ENCODE assay signal across 22 mouse cellular contexts in genomic region chr16:8781660-8782059, GRCm38 (mm10). TPM values are rescaled to one million over a fixed set of nuclear protein-coding genes. Genes with fewer than 3 reads are reported as not detected.
DNase-seq lines count a peak whose midpoint lies in the region; ATAC-seq and TF ChIP-seq lines count a peak whose summit lies in the region.
"Had no signal": no experiment of that assay in that cellular context is flagged by ENCODE, and none has a peak within 500 bp of the region (broad histone marks: within the 10 kb centered on the region; RNA-seq: fewer than 3 reads in every experiment).

No protein-coding gene starts in this region.

- no peak for ATAC-seq in liver, postnatal 0 days
- ATAC-seq in liver, embryonic 12.5 days: no peak
- ATAC-seq: forebrain, embryonic 16.5 days; hindbrain, embryonic 16.5 days; inflammation-experienced regulatory T-cells, adult 6 months had no signal

- no peak overlapping the region for H3K4me3 ChIP-seq in heart, adult 2 months
- H3K4me3 ChIP-seq in liver, postnatal 0 days (ENCODE audit: low read depth, low read length): no peak overlapping the region
- H3K4me3 ChIP-seq in liver, embryonic 12.5 days: no peak overlapping the region
- H3K4me3 ChIP-seq in ES-E14 (ENCODE audit: insufficient read depth in 1 of 2, low read depth in 1 of 2, low read length in 2 of 2, poor library complexity in 1 of 2, severe bottlenecking in 1 of 2): peak overlapping the region; percentile 79 to 97
- H3K4me3 ChIP-seq: embryonic facial prominence, embryonic 13.5 days; forebrain, embryonic 12.5 days; heart, embryonic 13.5 days; hindbrain, embryonic 12.5 days had no signal

- no peak for TF ChIP-seq POLR2A in heart, adult 2 months (IDR thresholded peaks at IDR 0.05; ENCODE audit: insufficient read depth, low read depth, low read length)

- no peak overlapping the region for H3K4me2 ChIP-seq in liver, postnatal 0 days (ENCODE audit: low read depth, low read length)
- H3K4me2 ChIP-seq in liver, embryonic 12.5 days: no peak overlapping the region
- H3K4me2 ChIP-seq: embryonic facial prominence, embryonic 13.5 days; forebrain, embryonic 12.5 days; heart, embryonic 13.5 days; hindbrain, embryonic 12.5 days had no signal

- no peaks in the 10 kb centered on the region for H3K27me3 ChIP-seq in heart, adult 2 months (ENCODE audit: control insufficient read depth, insufficient read depth, low read length)
- no peaks in the 10 kb centered on the region for H3K27me3 ChIP-seq in liver, postnatal 0 days (ENCODE audit: insufficient read depth, low read length)
- H3K27me3 ChIP-seq in liver, embryonic 12.5 days (replicated peaks): no peaks in the 10 kb centered on the region
- H3K27me3 ChIP-seq: CH12.LX; embryonic facial prominence, embryonic 13.5 days; forebrain, embryonic 12.5 days; heart, embryonic 13.5 days; hindbrain, embryonic 12.5 days had no signal

- H3K9me3 ChIP-seq in liver, postnatal 0 days (ENCODE audit: low read length): no peaks in the 10 kb centered on the region
- no peaks in the 10 kb centered on the region for H3K9me3 ChIP-seq in liver, embryonic 12.5 days (replicated peaks)
- no peaks in the 10 kb centered on the region for H3K9me3 ChIP-seq in ES-E14 (ENCODE audit: control insufficient read depth, insufficient read depth, low read depth, low read length)
- H3K9me3 ChIP-seq: embryonic facial prominence, embryonic 13.5 days; forebrain, embryonic 12.5 days; heart, embryonic 13.5 days; hindbrain, embryonic 12.5 days had no signal

- WGBS in heart, adult 2 months: 91% methylated on average over 2 of the region's 2 CpGs
- 85% methylated on average over 2 of the region's 2 CpGs for WGBS in liver, postnatal 0 days (ENCODE audit: insufficient replicate concordance)
- 81% methylated on average over 2 of the region's 2 CpGs for WGBS in liver, embryonic 12.5 days (ENCODE audit: insufficient replicate concordance)

- peak; percentile 25; the same call in 1 of the 2 replicates for TF ChIP-seq CTCF in heart, adult 2 months (IDR thresholded peaks at IDR 0.05)
- 0 out of 2 replicates have a peak, but pooled peaks have one; percentile 10 for TF ChIP-seq CTCF in liver, postnatal 0 days (IDR thresholded peaks at IDR 0.05; ENCODE audit: low read depth)

- peaks cover 2% of the 10 kb centered on the region; the same call in 1 of the 2 replicates for H3K36me3 ChIP-seq in heart, adult 2 months (ENCODE audit: control insufficient read depth, insufficient read depth, low read length)
- no peaks in the 10 kb centered on the region for H3K36me3 ChIP-seq in liver, postnatal 0 days (replicated peaks; ENCODE audit: insufficient read depth, low read length)
- H3K36me3 ChIP-seq in liver, embryonic 12.5 days: no peaks in the 10 kb centered on the region
- peaks cover 9% of the 10 kb centered on the region for H3K36me3 ChIP-seq in ES-E14 (ENCODE audit: control insufficient read depth, insufficient read depth, low read length, poor library complexity, severe bottlenecking)
- H3K36me3 ChIP-seq: embryonic facial prominence, embryonic 13.5 days; forebrain, embryonic 12.5 days; heart, embryonic 13.5 days; hindbrain, embryonic 12.5 days had no signal

- H3K27ac ChIP-seq in heart, adult 2 months: no peak overlapping the region
- no peak overlapping the region for H3K27ac ChIP-seq in liver, postnatal 0 days (ENCODE audit: low read depth)
- no peak overlapping the region for H3K27ac ChIP-seq in liver, embryonic 12.5 days
- peak overlapping the region; percentile 92; the same call in 1 of the 2 replicates for H3K27ac ChIP-seq in ES-E14 (ENCODE audit: insufficient read depth, low read depth, low read length, poor library complexity, severe bottlenecking)
- H3K27ac ChIP-seq: embryonic facial prominence, embryonic 13.5 days; forebrain, embryonic 12.5 days; heart, embryonic 13.5 days; hindbrain, embryonic 12.5 days had no signal

- DNase-seq in heart, adult 2 months: no peak
- no peak for DNase-seq in heart, postnatal 36 days
- DNase-seq in liver, postnatal 0 days: no peak
- DNase-seq in ES-E14 (ENCODE audit: low read depth, low spot score): no peak
- DNase-seq in adrenal gland, adult 8-10 months: no peak
- no peak for DNase-seq in ovary, adult 18-20 months (ENCODE audit: low spot score)
- DNase-seq: adrenal gland, adult 2 months; adrenal gland, postnatal 36 days; cerebellum, adult 11 months; cerebellum, adult 8-10 months; cerebellum, postnatal 14 days; gastrocnemius, postnatal 25 days; heart, postnatal 4 days had no signal

- TF ChIP-seq EP300 in heart, adult 2 months (IDR thresholded peaks at IDR 0.05; ENCODE audit: insufficient read depth, low read depth, low read length): no peak
- no peak for TF ChIP-seq EP300 in liver, postnatal 0 days (IDR thresholded peaks at IDR 0.05; ENCODE audit: low read depth)

- in situ Hi-C loops in ES-E14 (cut with MboI; ENCODE audit: low sequenced_read_pairs in 2 of 2, unreplicated experiment in 2 of 2): no loop called here

- no peaks in the 10 kb centered on the region for H3K79me2 ChIP-seq in heart, adult 2 months (replicated peaks; ENCODE audit: control insufficient read depth, insufficient read depth, low read length)

- H3K9ac ChIP-seq in heart, adult 2 months (ENCODE audit: low read depth, low read length): no peak overlapping the region
- H3K9ac ChIP-seq in liver, postnatal 0 days (replicated peaks): no peak overlapping the region
- H3K9ac ChIP-seq in liver, embryonic 12.5 days: no peak overlapping the region
- peak overlapping the region; percentile 75; the same call in 1 of the 2 replicates for H3K9ac ChIP-seq in ES-E14 (ENCODE audit: insufficient read depth, low read depth, low read length, poor library complexity, severe bottlenecking)
- H3K9ac ChIP-seq: embryonic facial prominence, embryonic 13.5 days; forebrain, embryonic 12.5 days; heart, embryonic 13.5 days; hindbrain, embryonic 12.5 days had no signal

- H3K4me1 ChIP-seq in heart, adult 2 months (ENCODE audit: control insufficient read depth, insufficient read depth, low read length): no peaks in the 10 kb centered on the region
- H3K4me1 ChIP-seq in liver, postnatal 0 days (ENCODE audit: insufficient read depth): peaks cover 10% of the 10 kb centered on the region; the same call in 1 of the 2 replicates
- H3K4me1 ChIP-seq in liver, embryonic 12.5 days: peaks cover 22% of the 10 kb centered on the region
- H3K4me1 ChIP-seq in ES-E14 (ENCODE audit: control insufficient read depth in 2 of 2, insufficient read depth in 2 of 2, low read length in 2 of 2, poor library complexity in 1 of 2): peaks cover 7 to 10% of the 10 kb centered on the region in 2 experiments; a peak in 3 of 4 replicates
- H3K4me1 ChIP-seq: embryonic facial prominence, embryonic 13.5 days; forebrain, embryonic 12.5 days; hindbrain, embryonic 12.5 days had no signal

- intact Hi-C loops in heart, adult 2 months (cut with DNase I): no loop called here
- intact Hi-C loops in heart, postnatal 36 days (cut with DNase I): no loop called here

TF ChIP-seq in ES-E14, 5 proteins besides CTCF, POLR2A, EP300 and RAD21:
- TF ChIP-seq ZC3H11A (IDR thresholded peaks at IDR 0.05; ENCODE audit: borderline replicate concordance, low read depth, low read length) (no peak), ZNF384 (IDR thresholded peaks at IDR 0.05; ENCODE audit: low read depth, low read length) (no peak), MAFK (IDR thresholded peaks at IDR 0.05; ENCODE audit: insufficient read depth, low read depth, low read length) (no peak), CHD2 (IDR thresholded peaks at IDR 0.05; ENCODE audit: low read depth, low read length) (no peak), HCFC1 (IDR thresholded peaks at IDR 0.05; ENCODE audit: borderline replicate concordance, insufficient read depth, low read length) (no peak)

RNA-seq across cellular contexts. Expression of gene Usp7, which starts 10.4 kb away (rescaled TPM):
- total RNA-seq in heart, adult 2 months (2021): 10 to 100 TPM; 45.6 to 49.0 TPM
- 19.4 and 30.7 TPM in 2 replicates for polyA plus RNA-seq in heart, adult 2 months (2012; rRNA removed)
- total RNA-seq in heart, postnatal 36 days (2021): 10 to 100 TPM; 49.3 to 50.9 TPM
- polyA plus RNA-seq in liver, postnatal 0 days (2015; fragmentation: Nextera tagmentation; extraction: Ambion mirVana): 15.8 and 17.7 TPM in 2 replicates
- 32.9 and 33.5 TPM in 2 replicates for polyA plus RNA-seq in liver, embryonic 12.5 days (2016; fragmentation: Nextera tagmentation; extraction: Ambion mirVana)
- 242 and 291 TPM in 2 replicates for total RNA-seq in ES-E14 (2012; rRNA removed)
- total RNA-seq in adrenal gland, adult 8-10 months (2022): 100 to 1,000 TPM; 105 to 149 (median 127) TPM

RNA-seq across cellular contexts. Expression of gene 1810013L24Rik, which starts 48.2 kb away (rescaled TPM):
- 100 to 1,000 TPM in 1 of 2 experiments, 10 to 100 TPM in 1; 93.2 to 133 TPM for total RNA-seq in heart, adult 2 months (2021)
- polyA plus RNA-seq in heart, adult 2 months (2012; rRNA removed): 29.2 and 57.0 TPM in 2 replicates
- total RNA-seq in heart, postnatal 36 days (2021): 100 to 1,000 TPM; 117 to 136 TPM
- 7.1 and 7.5 TPM in 2 replicates for polyA plus RNA-seq in liver, postnatal 0 days (2015; fragmentation: Nextera tagmentation; extraction: Ambion mirVana)
- polyA plus RNA-seq in liver, embryonic 12.5 days (2016; fragmentation: Nextera tagmentation; extraction: Ambion mirVana): 23.2 and 23.9 TPM in 2 replicates
- total RNA-seq in ES-E14 (2012; rRNA removed): 46.6 and 47.4 TPM in 2 replicates
- total RNA-seq in adrenal gland, adult 8-10 months (2022): 100 to 1,000 TPM in 2 of 4 experiments, 10 to 100 TPM in 2; 81.3 to 111 (median 98.3) TPM

Comparison
In these comparisons a context has a peak if more than half of its experiments do, and no peak if none do; other contexts are left out.
1. H3K4me3 ChIP-seq: peak in ES-E14 (2 of 2); none in heart, adult 2 months (single experiment), liver, postnatal 0 days (single experiment) and liver, embryonic 12.5 days (single experiment).